Mouse (Mus musculus) neural tube, embryonic 13.5 days (tissue): ENCODE results near the gene Antxr1. TPM values are rescaled to one million over a fixed set of nuclear protein-coding genes. Genes with fewer than 3 reads are reported as not detected.

Experiments used
- ATAC-seq: fragments of 200-750 bp; cut with Nextera tagmentation; 2 replicates; pipeline ENCODE4 v1.8.0; 2017; ENCODE audit warnings: low read depth, mild to moderate bottlenecking, moderate TSS enrichment, moderate library complexity
- H3K27ac ChIP-seq: fragments of 300-500 bp; sonication (generic); replicated peaks from 2 replicates; pipeline ENCODE4 v1.5.1; 2015; ENCODE audit warnings: moderate library complexity, mild to moderate bottlenecking, inconsistent platforms
- H3K27me3 ChIP-seq: fragments of 300-500 bp; sonication (generic); 2 replicates; pipeline ENCODE4 v1.6.1; 2015; ENCODE audit warnings: mild to moderate bottlenecking, inconsistent platforms
- H3K36me3 ChIP-seq: fragments of 300-500 bp; sonication (generic); 2 replicates; pipeline ENCODE4 v1.6.1; 2015; ENCODE audit warnings: mild to moderate bottlenecking, inconsistent platforms
- H3K4me1 ChIP-seq: fragments of 300-500 bp; sonication (generic); replicated peaks from 2 replicates; pipeline ENCODE4 v1.6.1; 2015; ENCODE audit warnings: inconsistent platforms
- H3K4me2 ChIP-seq: fragments of 300-500 bp; sonication (generic); 2 replicates; pipeline ENCODE4 v1.6.1; 2015; ENCODE audit warnings: inconsistent platforms, mild to moderate bottlenecking, moderate library complexity
- H3K4me3 ChIP-seq: fragments of 300-500 bp; sonication (generic); 2 replicates; pipeline ENCODE4 v1.5.1; 2015; ENCODE audit warnings: mild to moderate bottlenecking, inconsistent platforms
- H3K9ac ChIP-seq: fragments of 300-500 bp; sonication (generic); 2 replicates; pipeline ENCODE4 v1.6.1; 2015; ENCODE audit warnings: moderate library complexity, mild to moderate bottlenecking, inconsistent platforms
- H3K9me3 ChIP-seq: fragments of 300-500 bp; sonication (generic); 2 replicates; pipeline ENCODE4 v1.6.1; 2016; ENCODE audit warnings: inconsistent platforms
- WGBS: fragments of 180-500 bp; shearing (Covaris S2); methylation state at CpG from one replicate; pipeline ENCODE4 v1.1.7; 2015; 5-methylcytosine and 5-hydroxymethylcytosine counted together
- polyA plus RNA-seq: library from polyadenylated mRNA; unstranded; fragments of >200 nt; fragmentation: Nextera tagmentation; extraction: Ambion mirVana; gene quantifications from 2 replicates; pipeline ENCODE4 v1.2.1, GENCODE M21; 2015

Antxr1 gene
- polyA plus RNA-seq, 1 experiment from 2014 or later, result 4.3 TPM

GRCm38 (mm10) chr6:87151427-87151826, 184.2 kb downstream of the Antxr1 start:
- H3K4me3 ChIP-seq, result no peak overlapping the region
- no peaks in the 10 kb centered on the region; the same call in 1 of the 2 replicates for H3K4me1 ChIP-seq
- H3K27ac ChIP-seq, result no peak overlapping the region
- 85% methylated on average over 8 of the region's 8 CpGs for WGBS
- H3K4me2 ChIP-seq, result no peak overlapping the region
- no peaks in the 10 kb centered on the region for H3K27me3 ChIP-seq
- no peak overlapping the region for H3K9ac ChIP-seq
- no peaks in the 10 kb centered on the region for H3K36me3 ChIP-seq
- ATAC-seq, result no peak
- H3K9me3 ChIP-seq, result no peaks in the 10 kb centered on the region

GRCm38 (mm10) chr6:87150471-87150870, 185.2 kb downstream of the Antxr1 start:
- no peaks in the 10 kb centered on the region; the same call in 1 of the 2 replicates for H3K4me1 ChIP-seq
- H3K4me2 ChIP-seq, result no peak overlapping the region
- no peaks in the 10 kb centered on the region for H3K27me3 ChIP-seq
- H3K9ac ChIP-seq, result no peak overlapping the region
- no peak overlapping the region for H3K4me3 ChIP-seq
- H3K27ac ChIP-seq, result no peak overlapping the region
- H3K36me3 ChIP-seq, result no peaks in the 10 kb centered on the region
- ATAC-seq, result no peak
- WGBS, result 81% methylated on average over 7 of the region's 7 CpGs
- H3K9me3 ChIP-seq, result no peaks in the 10 kb centered on the region

GRCm38 (mm10) chr6:87147921-87148320, 187.7 kb downstream of the Antxr1 start:
- H3K27ac ChIP-seq, result no peak overlapping the region
- no peak for ATAC-seq
- no peaks in the 10 kb centered on the region for H3K36me3 ChIP-seq
- H3K4me1 ChIP-seq, result no peaks in the 10 kb centered on the region; the same call in 1 of the 2 replicates
- no peak overlapping the region for H3K4me3 ChIP-seq
- H3K4me2 ChIP-seq, result no peak overlapping the region
- H3K9me3 ChIP-seq, result no peaks in the 10 kb centered on the region
- H3K27me3 ChIP-seq, result no peaks in the 10 kb centered on the region
- no peak overlapping the region for H3K9ac ChIP-seq
- WGBS, result 85% methylated on average over 3 of the region's 3 CpGs

GRCm38 (mm10) chr6:87143594-87143993, 192.0 kb downstream of the Antxr1 start:
- WGBS, result 69% methylated on average over 13 of the region's 13 CpGs
- peaks cover 9% of the 10 kb centered on the region; the same call in 1 of the 2 replicates for H3K4me1 ChIP-seq
- H3K27ac ChIP-seq, result no peak overlapping the region
- H3K9ac ChIP-seq, result no peak overlapping the region
- ATAC-seq, result no peak
- H3K4me3 ChIP-seq, result no peak overlapping the region
- no peaks in the 10 kb centered on the region for H3K36me3 ChIP-seq
- no peaks in the 10 kb centered on the region for H3K9me3 ChIP-seq
- H3K4me2 ChIP-seq, result no peak overlapping the region
- no peaks in the 10 kb centered on the region for H3K27me3 ChIP-seq

- Histone ChIP-seq H3K4me3 (no peak overlapping the region), H3K36me3 (no peaks in the 10 kb centered on the region), H3K9me3 (no peaks in the 10 kb centered on the region), H3K27ac (no peak overlapping the region), H3K4me2 (no peak overlapping the region), H3K27me3 (no peaks in the 10 kb centered on the region), H3K4me1 (peaks cover 9% of the 10 kb centered on the region; the same call in 1 of the 2 replicates), H3K9ac (no peak overlapping the region)
- 89% methylated on average over 5 of the region's 5 CpGs for WGBS
- ATAC-seq, result no peak
Measured at GRCm38 (mm10) chr6:87142239-87142638, 193.4 kb downstream of the Antxr1 start.

GRCm38 (mm10) chr6:87139796-87140553, 195.6 kb downstream of the Antxr1 start:
- Histone ChIP-seq H3K4me1 (peaks cover 9% of the 10 kb centered on the region; the same call in 1 of the 2 replicates), H3K9ac (no peak overlapping the region), H3K36me3 (peaks cover 12% of the 10 kb centered on the region), H3K9me3 (no peaks in the 10 kb centered on the region), H3K4me2 (no peak overlapping the region), H3K27ac (no peak overlapping the region), H3K4me3 (no peak overlapping the region), H3K27me3 (no peaks in the 10 kb centered on the region)
- ATAC-seq, result no peak
- WGBS, result 74% methylated on average over 12 of the region's 12 CpGs

- H3K4me2 ChIP-seq, result no peak overlapping the region
- WGBS, result 92% methylated on average over 5 of the region's 5 CpGs
- ATAC-seq, result no peak
Measured at GRCm38 (mm10) chr6:87138479-87138878, 197.1 kb downstream of the Antxr1 start.

GRCm38 (mm10) chr6:87133966-87134546, 201.6 kb downstream of the Antxr1 start:
- Histone ChIP-seq H3K9ac (no peak overlapping the region), H3K36me3 (peaks cover 12% of the 10 kb centered on the region), H3K27me3 (no peaks in the 10 kb centered on the region), H3K27ac (no peak overlapping the region), H3K4me2 (no peak overlapping the region), H3K4me3 (no peak overlapping the region), H3K9me3 (peaks cover 4% of the 10 kb centered on the region; the same call in 1 of the 2 replicates), H3K4me1 (no peaks in the 10 kb centered on the region)
- no peak for ATAC-seq
- 68% methylated on average over 12 of the region's 12 CpGs for WGBS

More at GRCm38 (mm10) chr6:87138479-87138878, 197.1 kb downstream of the Antxr1 start:
- Histone ChIP-seq H3K27ac (no peak overlapping the region), H3K36me3 (peaks cover 12% of the 10 kb centered on the region), H3K9ac (no peak overlapping the region), H3K4me1 (peaks cover 9% of the 10 kb centered on the region; the same call in 1 of the 2 replicates), H3K27me3 (no peaks in the 10 kb centered on the region), H3K9me3 (no peaks in the 10 kb centered on the region), H3K4me3 (no peak overlapping the region)

GRCm38 (mm10) chr6:87133520-87133919, 202.1 kb downstream of the Antxr1 start:
- no peaks in the 10 kb centered on the region for H3K27me3 ChIP-seq
- ATAC-seq, result no peak
- H3K4me1 ChIP-seq, result no peaks in the 10 kb centered on the region
- H3K4me3 ChIP-seq, result no peak overlapping the region
- 74% methylated on average over 3 of the region's 3 CpGs for WGBS
- H3K9me3 ChIP-seq, result peaks cover 4% of the 10 kb centered on the region; the same call in 1 of the 2 replicates
- peaks cover 12% of the 10 kb centered on the region for H3K36me3 ChIP-seq
- no peak overlapping the region for H3K4me2 ChIP-seq
- no peak overlapping the region for H3K27ac ChIP-seq
- no peak overlapping the region for H3K9ac ChIP-seq

- peaks cover 4% of the 10 kb centered on the region; the same call in 1 of the 2 replicates for H3K9me3 ChIP-seq
- H3K27me3 ChIP-seq, result no peaks in the 10 kb centered on the region
- H3K9ac ChIP-seq, result no peak overlapping the region
- H3K27ac ChIP-seq, result no peak overlapping the region
- H3K4me3 ChIP-seq, result no peak overlapping the region
- 69% methylated on average over 1 of the region's 1 CpGs for WGBS
- H3K36me3 ChIP-seq, result peaks cover 5% of the 10 kb centered on the region
- no peaks in the 10 kb centered on the region for H3K4me1 ChIP-seq
- no peak for ATAC-seq
- H3K4me2 ChIP-seq, result no peak overlapping the region
Measured at GRCm38 (mm10) chr6:87131078-87131477, 204.5 kb downstream of the Antxr1 start.

GRCm38 (mm10) chr6:87130628-87131027, 205.0 kb downstream of the Antxr1 start:
- Histone ChIP-seq H3K4me1 (no peaks in the 10 kb centered on the region), H3K4me2 (no peak overlapping the region), H3K27ac (no peak overlapping the region), H3K9ac (no peak overlapping the region), H3K27me3 (no peaks in the 10 kb centered on the region), H3K9me3 (peaks cover 4% of the 10 kb centered on the region; the same call in 1 of the 2 replicates), H3K4me3 (no peak overlapping the region), H3K36me3 (peaks cover under 1% of the 10 kb centered on the region; the same call in 1 of the 2 replicates)
- 96% methylated on average over 7 of the region's 7 CpGs for WGBS
- ATAC-seq, result no peak

- ATAC-seq, result no peak
Measured at GRCm38 (mm10) chr6:87129861-87130260, 205.8 kb downstream of the Antxr1 start.

More at GRCm38 (mm10) chr6:87129861-87130260, 205.8 kb downstream of the Antxr1 start:
- Histone ChIP-seq H3K9ac (no peak overlapping the region), H3K9me3 (peaks cover 4% of the 10 kb centered on the region; the same call in 1 of the 2 replicates), H3K27me3 (no peaks in the 10 kb centered on the region), H3K4me2 (no peak overlapping the region), H3K4me1 (no peaks in the 10 kb centered on the region), H3K4me3 (no peak overlapping the region), H3K27ac (no peak overlapping the region), H3K36me3 (no peaks in the 10 kb centered on the region)
- WGBS, result 91% methylated on average over 8 of the region's 8 CpGs
